Mouse (Mus musculus): ENCODE measurements around the gene Gpr45. TPM values are rescaled to one million over a fixed set of nuclear protein-coding genes. Genes with fewer than 3 reads are reported as not detected.
"Not testable (repeated sequence)": the region's sequence is repeated elsewhere in the genome, so short reads cannot be mapped to it uniquely, and the experiment has no call there.

Gene Gpr45
- polyA plus RNA-seq, 1 experiment = 0.53 TPM

DNA sequence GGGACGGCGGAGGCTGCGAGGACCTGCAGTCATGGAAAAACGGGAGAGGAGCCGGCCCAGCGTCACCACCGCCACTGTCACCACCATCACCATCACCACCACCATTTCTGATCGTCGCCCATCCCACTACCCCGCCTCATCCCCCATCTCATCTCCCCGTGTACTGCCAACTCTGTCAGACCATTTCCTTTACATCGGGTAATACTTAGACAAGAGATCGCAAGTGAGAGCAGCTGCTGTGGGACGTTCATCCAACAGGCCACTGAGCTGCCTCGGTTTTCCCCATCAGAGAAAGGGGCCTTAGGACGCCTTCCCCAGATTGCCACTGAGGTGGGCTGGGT, 780 bp downstream of the Gpr45 start:
- TF ChIP-seq POLR2A (IDR thresholded peaks at IDR 0.05; ENCODE audit: borderline replicate concordance, extremely low read depth, low read depth, low read length) = no peak
- no peak for TF ChIP-seq CTCF (IDR thresholded peaks at IDR 0.05; ENCODE audit: insufficient read depth, low read length)
- Histone ChIP-seq H3K4me3 (replicated peaks; ENCODE audit: extremely low read depth, low read depth, low read length) (peak overlapping the region; percentile 18), H3K4me1 (ENCODE audit: control insufficient read depth, insufficient read depth, low read length) (peaks cover 5% of the 10 kb centered on the region)
- WGBS = 2% methylated on average over 16 of the region's 16 CpGs
- DNase-seq = no peak

DNA sequence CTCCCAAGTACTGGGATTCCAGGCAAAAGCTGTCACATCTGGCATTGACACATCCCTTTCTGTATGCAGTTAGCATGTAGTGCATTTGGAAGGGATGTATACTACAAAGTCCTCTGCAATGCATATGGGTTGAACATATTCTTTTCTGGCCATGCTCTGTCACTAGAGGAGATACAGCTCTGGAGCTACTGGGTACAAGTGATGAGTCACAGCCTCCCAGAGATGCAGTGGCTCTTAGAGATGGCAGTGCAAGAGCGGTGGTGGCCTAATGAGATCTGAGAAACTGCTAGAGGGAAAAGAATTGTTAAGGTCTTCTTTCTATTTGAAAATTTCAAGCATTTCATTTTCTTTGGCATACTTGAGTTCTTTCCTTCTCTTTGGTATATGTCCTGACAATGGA, 4.2 kb downstream of the Gpr45 start:
- Histone ChIP-seq H3K4me1 (ENCODE audit: control insufficient read depth, insufficient read depth, low read length) (peaks cover 5% of the 10 kb centered on the region), H3K4me3 (replicated peaks; ENCODE audit: extremely low read depth, low read depth, low read length) (no peak overlapping the region)
- no peak for TF ChIP-seq POLR2A (IDR thresholded peaks at IDR 0.05; ENCODE audit: borderline replicate concordance, extremely low read depth, low read depth, low read length)
- TF ChIP-seq CTCF (IDR thresholded peaks at IDR 0.05; ENCODE audit: insufficient read depth, low read length) = no peak
- no peak for DNase-seq
- 92% methylated on average over 1 of the region's 1 CpGs for WGBS

DNA sequence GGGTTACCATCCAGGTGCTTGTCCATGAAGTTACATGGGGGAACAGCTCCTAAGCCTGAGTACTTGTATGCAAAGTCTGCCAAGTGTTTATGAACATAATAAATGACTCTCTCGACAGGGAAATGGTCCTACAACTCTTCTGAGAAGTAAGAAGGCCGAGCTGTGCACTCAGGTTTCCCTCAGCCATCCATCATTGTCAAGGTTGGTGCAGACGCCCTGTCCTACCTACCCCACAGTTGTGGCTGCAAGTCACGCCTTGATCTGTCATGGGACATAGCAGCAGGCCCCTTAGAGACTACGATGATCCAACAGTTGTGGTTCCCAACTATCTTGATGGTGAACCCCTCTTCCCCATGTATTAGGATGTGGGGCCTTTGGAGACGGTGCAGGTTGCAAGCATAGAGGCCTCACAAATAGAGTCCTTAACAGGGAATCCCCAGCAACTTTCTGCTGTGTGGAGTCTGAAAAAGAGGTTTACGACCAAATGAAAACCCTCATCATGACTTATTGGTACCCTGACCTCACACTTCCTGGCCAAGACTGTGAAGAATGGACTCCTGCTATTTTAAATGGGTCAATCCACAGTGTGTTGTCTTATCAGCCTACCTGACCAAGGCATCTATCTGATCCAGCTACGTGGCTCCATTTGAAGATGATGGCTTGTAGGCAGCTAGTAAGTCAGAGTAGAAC, 30.6 kb downstream of the Gpr45 start:
- WGBS = 44% methylated on average over 8 of the region's 8 CpGs
- DNase-seq = no peak
- Histone ChIP-seq H3K4me1 (ENCODE audit: control insufficient read depth, insufficient read depth, low read length) (no peaks in the 10 kb centered on the region), H3K4me3 (replicated peaks; ENCODE audit: extremely low read depth, low read depth, low read length) (no peak overlapping the region)
- TF ChIP-seq POLR2A (IDR thresholded peaks at IDR 0.05; ENCODE audit: borderline replicate concordance, extremely low read depth, low read depth, low read length) (no peak), CTCF (IDR thresholded peaks at IDR 0.05; ENCODE audit: insufficient read depth, low read length) (no peak)

DNA sequence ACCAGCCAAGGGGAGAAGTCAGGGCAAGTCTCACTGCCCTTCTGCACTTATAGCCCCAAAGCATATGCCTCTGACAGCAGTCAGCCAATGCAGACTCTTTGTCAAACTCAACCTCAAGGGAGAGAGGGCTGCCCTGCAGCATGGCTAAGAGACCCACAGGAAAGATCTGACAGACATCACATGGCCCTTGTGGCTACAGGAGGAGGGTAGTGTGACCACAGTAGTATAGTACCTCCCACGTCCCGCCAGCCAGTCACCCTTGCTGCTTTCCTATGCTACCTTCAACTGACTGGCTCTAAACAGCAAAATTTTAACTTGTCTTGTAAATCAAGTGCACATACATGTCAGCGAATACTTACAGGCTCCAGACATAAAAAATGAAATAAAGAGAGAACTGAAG, 31.4 kb downstream of the Gpr45 start:
- no peak for TF ChIP-seq POLR2A (IDR thresholded peaks at IDR 0.05; ENCODE audit: borderline replicate concordance, extremely low read depth, low read depth, low read length)
- no peaks in the 10 kb centered on the region for H3K4me1 ChIP-seq (ENCODE audit: control insufficient read depth, insufficient read depth, low read length)
- DNase-seq = no peak
- 72% methylated on average over 3 of the region's 3 CpGs for WGBS
- no peak overlapping the region for H3K4me3 ChIP-seq (replicated peaks; ENCODE audit: extremely low read depth, low read depth, low read length)

DNA sequence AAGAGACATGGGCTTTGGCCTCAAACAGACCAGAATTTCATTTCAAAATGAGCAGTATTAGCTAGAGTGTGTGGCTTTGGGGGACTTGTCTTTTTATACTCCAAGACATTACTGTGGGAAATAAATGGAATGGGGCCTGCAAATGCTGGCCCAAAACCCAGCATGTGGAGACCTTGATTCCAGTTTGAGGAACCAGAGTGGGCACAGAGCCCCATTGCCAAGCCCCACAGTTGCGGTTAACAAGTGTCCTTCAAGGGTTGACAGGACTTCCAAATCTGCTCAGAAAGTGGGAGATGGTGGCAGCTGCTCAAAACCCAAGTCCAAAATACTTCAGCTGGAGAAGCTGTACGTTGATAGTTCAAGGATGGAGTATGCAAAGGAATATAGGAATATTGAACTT, 36.3 kb downstream of the Gpr45 start:
- no peak for DNase-seq
- no peak for TF ChIP-seq CTCF (IDR thresholded peaks at IDR 0.05; ENCODE audit: insufficient read depth, low read length)
- TF ChIP-seq POLR2A (IDR thresholded peaks at IDR 0.05; ENCODE audit: borderline replicate concordance, extremely low read depth, low read depth, low read length) = no peak
- WGBS = 78% methylated on average over 2 of the region's 2 CpGs
- no peak overlapping the region for H3K4me3 ChIP-seq (replicated peaks; ENCODE audit: extremely low read depth, low read depth, low read length)
- no peaks in the 10 kb centered on the region for H3K4me1 ChIP-seq (ENCODE audit: control insufficient read depth, insufficient read depth, low read length)

DNA sequence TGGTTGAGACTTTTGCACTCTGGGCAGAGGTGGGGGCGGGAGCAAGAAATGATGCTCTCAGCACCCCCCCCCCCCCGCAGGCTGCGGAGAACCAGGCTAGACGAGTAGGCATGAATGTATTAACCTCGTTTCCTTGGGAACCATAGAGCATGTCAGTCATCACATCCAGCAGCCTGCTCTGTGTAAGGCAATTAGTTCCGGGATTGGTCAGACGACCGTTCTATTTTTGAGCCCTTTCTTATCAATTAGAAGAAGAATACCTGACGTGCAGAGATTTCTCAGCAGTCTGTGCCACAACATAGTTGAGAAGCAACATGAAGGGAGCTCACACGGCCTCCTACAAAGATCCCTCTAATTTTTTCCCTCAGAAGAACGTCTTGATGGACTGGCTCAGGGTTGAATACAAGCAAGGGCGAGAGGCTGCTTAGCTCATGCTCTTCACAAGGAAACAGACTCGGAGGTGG, 53.4 kb downstream of the Gpr45 start:
- TF ChIP-seq CTCF (IDR thresholded peaks at IDR 0.05; ENCODE audit: insufficient read depth, low read length) (no peak), POLR2A (IDR thresholded peaks at IDR 0.05; ENCODE audit: borderline replicate concordance, extremely low read depth, low read depth, low read length) (no peak)
- H3K4me1 ChIP-seq (ENCODE audit: control insufficient read depth, insufficient read depth, low read length) = no peaks in the 10 kb centered on the region
- DNase-seq = no peak
- WGBS = 38% methylated on average over 13 of the region's 13 CpGs
- H3K4me3 ChIP-seq (replicated peaks; ENCODE audit: extremely low read depth, low read depth, low read length) = no peak overlapping the region

DNA sequence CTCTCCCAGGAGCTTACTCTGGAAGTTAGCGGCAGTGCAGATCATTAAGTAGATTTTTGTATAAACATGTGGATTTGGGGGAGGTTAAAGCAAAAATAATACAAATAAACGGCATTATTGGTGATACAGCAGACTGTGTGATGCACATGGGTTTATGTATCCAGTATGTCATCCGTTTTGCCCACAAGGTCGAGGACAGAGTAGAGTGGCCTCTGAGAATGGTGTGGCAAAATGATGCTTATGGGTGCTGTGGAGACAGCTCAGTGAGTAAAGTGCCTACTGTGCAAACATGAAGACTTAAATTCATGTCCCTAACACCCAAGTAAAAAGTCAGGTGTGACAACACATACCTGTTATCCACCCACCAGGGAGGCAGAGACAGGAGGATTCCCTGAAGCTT, 53.9 kb downstream of the Gpr45 start:
- 72% methylated on average over 4 of the region's 4 CpGs for WGBS
- DNase-seq = no peak
- H3K4me1 ChIP-seq (ENCODE audit: control insufficient read depth, insufficient read depth, low read length) = no peaks in the 10 kb centered on the region
- H3K4me3 ChIP-seq (replicated peaks; ENCODE audit: extremely low read depth, low read depth, low read length) = no peak overlapping the region
- no peak for TF ChIP-seq CTCF (IDR thresholded peaks at IDR 0.05; ENCODE audit: insufficient read depth, low read length)
- TF ChIP-seq POLR2A (IDR thresholded peaks at IDR 0.05; ENCODE audit: borderline replicate concordance, extremely low read depth, low read depth, low read length) = no peak

DNA sequence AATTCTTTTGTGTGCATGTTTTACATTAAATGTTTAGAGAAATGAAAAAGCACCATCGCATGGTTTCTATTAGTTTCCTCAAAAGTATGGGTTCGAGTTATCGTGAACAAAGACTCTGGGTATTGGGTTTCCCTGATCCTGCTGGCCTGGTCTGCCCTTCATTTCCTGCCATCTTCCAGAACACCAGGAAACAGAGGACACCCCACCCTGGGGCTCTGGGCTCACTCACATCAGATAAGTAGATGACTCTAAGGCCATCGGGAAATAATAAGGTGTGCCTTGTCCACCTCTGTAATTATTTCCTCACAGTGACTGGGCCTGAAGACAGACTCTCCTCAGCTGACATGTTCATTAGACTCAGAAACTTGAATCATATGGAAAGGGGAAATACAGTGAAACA, 57.8 kb downstream of the Gpr45 start:
- Histone ChIP-seq H3K4me3 (replicated peaks; ENCODE audit: extremely low read depth, low read depth, low read length) (no peak overlapping the region), H3K4me1 (ENCODE audit: control insufficient read depth, insufficient read depth, low read length) (no peaks in the 10 kb centered on the region)
- no peak for DNase-seq
- WGBS = 89% methylated on average over 4 of the region's 4 CpGs
- no peak for TF ChIP-seq CTCF (IDR thresholded peaks at IDR 0.05; ENCODE audit: insufficient read depth, low read length)
- no peak for TF ChIP-seq POLR2A (IDR thresholded peaks at IDR 0.05; ENCODE audit: borderline replicate concordance, extremely low read depth, low read depth, low read length)

DNA sequence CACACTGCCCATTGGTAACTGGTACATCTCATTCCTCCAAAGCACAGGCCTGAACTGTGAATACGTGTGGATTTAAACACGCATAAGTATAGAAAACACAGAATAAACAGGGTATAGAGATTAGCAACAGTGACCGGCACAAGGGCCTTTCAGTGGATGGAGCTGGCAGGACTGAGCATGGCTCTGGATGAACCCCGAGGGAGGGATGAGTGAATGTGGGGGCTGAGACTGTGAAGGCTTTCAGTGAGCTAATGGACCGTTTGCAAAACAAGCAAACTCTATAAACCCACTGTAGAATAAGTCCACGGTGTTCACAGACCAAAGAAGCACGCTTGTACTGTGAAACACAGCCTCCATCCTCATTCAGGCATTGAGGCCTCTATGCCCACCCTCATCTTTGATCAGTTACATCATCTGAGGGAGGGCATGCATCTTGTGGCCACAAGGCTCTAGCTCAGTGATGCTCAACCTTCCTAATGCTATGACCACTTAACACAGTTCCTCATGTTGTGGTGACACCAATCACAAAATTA, 62.5 kb downstream of the Gpr45 start:
- not testable (repeated sequence) for H3K4me3 ChIP-seq (replicated peaks; ENCODE audit: extremely low read depth, low read depth, low read length); DNase-seq; H3K4me1 ChIP-seq (ENCODE audit: control insufficient read depth, insufficient read depth, low read length)
- WGBS = 87% methylated on average over 7 of the region's 7 CpGs

DNA sequence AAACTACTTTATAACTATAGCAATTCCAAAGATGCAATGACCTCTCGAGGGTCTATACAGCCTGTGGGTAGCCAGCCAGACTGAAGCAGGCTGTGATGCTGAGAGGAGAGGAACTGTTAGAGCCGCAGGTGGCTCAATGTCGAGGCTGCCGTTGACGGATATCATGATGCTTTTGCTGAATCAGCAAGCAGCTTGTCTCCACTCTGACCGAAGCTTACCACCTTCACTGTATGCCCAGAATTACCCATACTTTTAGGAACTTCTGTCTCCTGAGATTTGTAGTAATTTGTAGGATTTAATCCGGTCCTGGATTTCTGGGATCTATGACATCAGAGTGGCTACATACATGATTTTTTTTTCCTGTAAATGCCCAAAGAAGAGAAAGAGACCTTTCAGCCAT, 83.3 kb downstream of the Gpr45 start:
- TF ChIP-seq CTCF (IDR thresholded peaks at IDR 0.05; ENCODE audit: insufficient read depth, low read length) (no peak), POLR2A (IDR thresholded peaks at IDR 0.05; ENCODE audit: borderline replicate concordance, extremely low read depth, low read depth, low read length) (no peak)
- DNase-seq = no peak
- no peaks in the 10 kb centered on the region for H3K4me1 ChIP-seq (ENCODE audit: control insufficient read depth, insufficient read depth, low read length)
- WGBS = 86% methylated on average over 7 of the region's 7 CpGs
- no peak overlapping the region for H3K4me3 ChIP-seq (replicated peaks; ENCODE audit: extremely low read depth, low read depth, low read length)
